Mouse (Mus musculus) neural tube, embryonic 12.5 days (tissue): ENCODE measurements around the gene Hist1h2bb. TPM values are rescaled to one million over a fixed set of nuclear protein-coding genes. Genes with fewer than 3 reads are reported as not detected.

Experiments used
- microRNA-seq: library from miRNA; unstranded; fragments of <30 nt; microRNA quantifications from one replicate; pipeline ENCODE4, GENCODE M21; 2017
- polyA plus RNA-seq: library from polyadenylated mRNA; unstranded; fragments of >200 nt; fragmentation: Nextera tagmentation; extraction: Ambion mirVana; gene quantifications from 2 replicates; pipeline ENCODE4 v1.2.1, GENCODE M21; 2016

The Hist1h2bb gene
- polyA plus RNA-seq, 1 experiment from 2014 or later: 1.3 TPM

Small RNA genes lying within 50 kb of the gene (microRNA-seq; reads per million reads assigned to microRNA genes)
- gene Gm44314: not detected
- not detected for gene Gm44484

Other genes with a start within 250 kb of the Hist1h2bb start
- 4.6 and 6.6 TPM in 2 replicates for gene Hist1h4h, start 215.7 kb upstream of the Hist1h2bb start, polyA plus RNA-seq
- gene Hist1h2af, start 212.8 kb upstream of the Hist1h2bb start, polyA plus RNA-seq: 2.7 and 5.6 TPM in 2 replicates
- 3.0 and 5.4 TPM in 2 replicates for gene Hist1h3g, start 211.3 kb upstream of the Hist1h2bb start, polyA plus RNA-seq
- gene Hist1h2bh, start 203.3 kb upstream of the Hist1h2bb start, polyA plus RNA-seq: 0.63 TPM in 2 replicates
- gene Hist1h3f, start 202.7 kb upstream of the Hist1h2bb start, polyA plus RNA-seq: 0.60 and 0.63 TPM in 2 replicates
- 0.79 and 1.00 TPM in 2 replicates for gene Hist1h4f, start 195.1 kb upstream of the Hist1h2bb start, polyA plus RNA-seq
- gene Hist1h1d, start 193.5 kb upstream of the Hist1h2bb start, polyA plus RNA-seq: 0.30 and 0.37 TPM in 2 replicates
- gene Hist1h3e, start 184.4 kb upstream of the Hist1h2bb start, polyA plus RNA-seq: 5.1 and 7.4 TPM in 2 replicates
- 52.5 and 96.7 TPM in 2 replicates for gene Hist1h2ae, start 175.5 kb upstream of the Hist1h2bb start, polyA plus RNA-seq
- gene Hist1h2bg, start 175.3 kb upstream of the Hist1h2bb start, polyA plus RNA-seq: 8.8 and 11.8 TPM in 2 replicates
- 3.4 and 6.6 TPM in 2 replicates for gene Hist1h2bf, start 172.5 kb upstream of the Hist1h2bb start, polyA plus RNA-seq
- gene Hist1h2ad, start 172.4 kb upstream of the Hist1h2bb start, polyA plus RNA-seq: 0.86 and 2.8 TPM in 2 replicates
- gene Hist1h3d, start 171.0 kb upstream of the Hist1h2bb start, polyA plus RNA-seq: 3.8 and 4.9 TPM in 2 replicates
- 65.8 and 97.5 TPM in 2 replicates for gene Hist1h4d, start 165.1 kb upstream of the Hist1h2bb start, polyA plus RNA-seq
- gene Hist1h2be, start 125.6 kb upstream of the Hist1h2bb start, polyA plus RNA-seq: 1.9 and 2.1 TPM in 2 replicates
- 12.8 and 20.3 TPM in 2 replicates for gene Hist1h1e, start 124.2 kb upstream of the Hist1h2bb start, polyA plus RNA-seq
- gene Hist1h2ac, start 62.8 kb upstream of the Hist1h2bb start, polyA plus RNA-seq: 0.66 and 0.74 TPM in 2 replicates
- 28.0 and 29.4 TPM in 2 replicates for gene Hist1h2bc, start 62.5 kb upstream of the Hist1h2bb start, polyA plus RNA-seq
- gene Hist1h1t, start 50.9 kb upstream of the Hist1h2bb start, polyA plus RNA-seq: 0.23 TPM in 1 of 2 replicates, not detected in the other
- gene Hist1h4c, start 48.3 kb upstream of the Hist1h2bb start, polyA plus RNA-seq: 5.1 and 7.8 TPM in 2 replicates
- gene Hfe, start 35.9 kb upstream of the Hist1h2bb start, polyA plus RNA-seq: 3.9 TPM in 2 replicates
- 13.3 and 13.6 TPM in 2 replicates for gene Hist1h1c, start 7.9 kb upstream of the Hist1h2bb start, polyA plus RNA-seq
- gene Hist1h3c, start 1.1 kb upstream of the Hist1h2bb start, polyA plus RNA-seq: 6.8 and 7.4 TPM in 2 replicates
- 28.5 and 44.2 TPM in 2 replicates for gene Hist1h2ab, start 4.4 kb downstream of the Hist1h2bb start, polyA plus RNA-seq
- gene Hist1h3b, start 5.5 kb downstream of the Hist1h2bb start, polyA plus RNA-seq: 5.8 and 10.0 TPM in 2 replicates
- gene Hist1h4b, start 10.3 kb downstream of the Hist1h2bb start, polyA plus RNA-seq: 4.5 and 6.1 TPM in 2 replicates
- 1.0 TPM in 1 of 2 replicates, not detected in the other for gene Hist1h4a, start 14.5 kb downstream of the Hist1h2bb start, polyA plus RNA-seq
- 3.5 and 3.6 TPM in 2 replicates for gene Hist1h3a, start 15.7 kb downstream of the Hist1h2bb start, polyA plus RNA-seq
- 1.5 and 3.0 TPM in 2 replicates for gene Hist1h1a, start 16.9 kb downstream of the Hist1h2bb start, polyA plus RNA-seq
- gene Trim38, start 23.2 kb downstream of the Hist1h2bb start, polyA plus RNA-seq: not detected in 2 replicates
- not detected in 2 replicates for gene Slc17a2, start 60.3 kb downstream of the Hist1h2bb start, polyA plus RNA-seq
- gene Slc17a3, start 92.7 kb downstream of the Hist1h2bb start, polyA plus RNA-seq: 0.18 TPM in 1 of 2 replicates, not detected in the other
- not detected in 2 replicates for gene Slc17a1, start 121.0 kb downstream of the Hist1h2bb start, polyA plus RNA-seq
- gene Slc17a4, start 168.3 kb downstream of the Hist1h2bb start, polyA plus RNA-seq: 0.14 and 0.37 TPM in 2 replicates
- not detected in 2 replicates for gene Hist1h2ba, start 187.4 kb downstream of the Hist1h2bb start, polyA plus RNA-seq
- gene Hist1h2aa, start 187.7 kb downstream of the Hist1h2bb start, polyA plus RNA-seq: not detected in 2 replicates
- 0.50 and 0.79 TPM in 2 replicates for gene Scgn, start 244.5 kb downstream of the Hist1h2bb start, polyA plus RNA-seq